Mouse (Mus musculus): ENCODE results near the gene Cacna1d. TPM values are rescaled to one million over a fixed set of nuclear protein-coding genes. Genes with fewer than 3 reads are reported as not detected.
A peak's percentile ranks its signal among the peaks of the same experiment; 100 is the strongest.

Cacna1d gene
- polyA plus RNA-seq, 1 experiment from 2014 or later, result 0.36 TPM

DNA sequence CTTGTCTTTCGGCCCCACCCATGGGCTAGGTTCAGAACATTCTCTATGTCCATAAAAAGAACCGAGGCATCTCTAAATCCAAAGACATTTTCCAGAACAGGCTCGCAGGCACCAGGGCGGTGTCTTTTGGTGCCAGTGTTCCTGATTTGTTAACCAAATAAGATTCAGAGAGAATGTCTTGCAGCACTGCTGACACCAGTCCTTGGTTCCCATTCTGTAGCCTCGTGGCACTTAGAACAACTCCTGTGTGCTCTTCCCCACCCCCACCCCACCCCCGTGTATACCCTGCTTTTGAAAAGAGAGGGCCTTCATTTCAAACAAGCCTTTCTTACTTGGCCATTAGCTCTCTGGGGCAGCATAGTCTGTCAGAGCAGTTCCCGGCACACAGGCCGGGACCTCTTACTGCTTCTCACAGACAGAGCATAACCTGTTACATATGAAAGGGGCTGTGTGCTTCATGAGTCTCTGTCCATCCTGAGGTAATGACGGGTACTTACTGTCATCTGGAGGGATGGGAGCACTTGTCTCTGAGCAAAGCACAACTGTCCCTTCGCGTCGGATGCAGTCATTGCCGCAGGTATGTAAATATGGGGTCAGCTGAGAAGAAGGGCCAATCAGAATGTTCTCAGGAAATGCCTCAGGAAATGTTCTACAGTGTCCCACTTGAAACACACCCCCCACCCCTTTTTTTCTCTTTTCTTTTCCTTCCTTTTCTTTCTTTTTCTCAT lies 492.3 kb downstream of the Cacna1d start:
- Histone ChIP-seq H3K4me2 (ENCODE audit: low read depth, low read length) (no peak overlapping the region), H3K4me1 (ENCODE audit: insufficient read depth) (peaks cover 24% of the 10 kb centered on the region), H3K27me3 (ENCODE audit: insufficient read depth, low read length) (no peaks in the 10 kb centered on the region), H3K36me3 (replicated peaks; ENCODE audit: insufficient read depth, low read length) (peaks cover 19% of the 10 kb centered on the region), H3K4me3 (ENCODE audit: low read depth, low read length) (no peak overlapping the region), H3K9ac (replicated peaks) (0 out of 2 replicates have a peak overlapping the region, but pooled peaks have one; percentile 16), H3K27ac (ENCODE audit: low read depth) (peak overlapping the region; percentile 85), H3K9me3 (ENCODE audit: low read length) (no peaks in the 10 kb centered on the region)
- DNase-seq (no peak), ATAC-seq (peak; percentile 46)
- no peak for TF ChIP-seq EP300 (IDR thresholded peaks at IDR 0.05; ENCODE audit: low read depth)
- TF ChIP-seq CTCF (IDR thresholded peaks at IDR 0.05; ENCODE audit: low read depth), result no peak
- 67% methylated on average over 13 of the region's 13 CpGs for WGBS (ENCODE audit: insufficient replicate concordance)

DNA sequence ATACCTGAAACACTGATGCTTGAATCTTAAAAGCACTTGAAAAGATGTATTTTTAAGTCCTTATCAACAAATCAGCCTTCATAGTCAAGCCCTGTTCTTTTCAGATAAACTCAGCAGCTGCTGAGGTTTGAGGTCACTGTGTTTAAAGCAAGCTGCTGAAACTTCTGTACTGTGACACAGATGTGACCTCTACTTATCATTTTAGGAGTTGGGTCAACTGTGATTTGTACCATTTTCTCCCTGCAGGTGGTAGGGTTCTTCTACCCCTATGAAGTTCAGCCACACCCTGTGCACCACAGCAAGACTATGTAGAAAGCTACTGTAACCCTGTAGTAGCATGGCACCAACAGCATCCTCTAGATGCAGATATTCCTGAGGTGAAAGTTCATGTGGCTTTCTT lies 493.9 kb downstream of the Cacna1d start:
- H3K36me3 ChIP-seq (replicated peaks; ENCODE audit: insufficient read depth, low read length), result peaks cover 31% of the 10 kb centered on the region
- H3K4me2 ChIP-seq (ENCODE audit: low read depth, low read length), result no peak overlapping the region
- DNase-seq, result no peak
- no peak overlapping the region for H3K9ac ChIP-seq (replicated peaks)
- no peaks in the 10 kb centered on the region for H3K9me3 ChIP-seq (ENCODE audit: low read length)
- H3K27me3 ChIP-seq (ENCODE audit: insufficient read depth, low read length), result no peaks in the 10 kb centered on the region
- H3K4me3 ChIP-seq (ENCODE audit: low read depth, low read length), result no peak overlapping the region
- TF ChIP-seq EP300 (IDR thresholded peaks at IDR 0.05; ENCODE audit: low read depth) (no peak), CTCF (IDR thresholded peaks at IDR 0.05; ENCODE audit: low read depth) (no peak)
- H3K27ac ChIP-seq (ENCODE audit: low read depth), result peak overlapping the region; percentile 85
- peaks cover 24% of the 10 kb centered on the region for H3K4me1 ChIP-seq (ENCODE audit: insufficient read depth)
- no peak for ATAC-seq

GRCm38 (mm10) chr14:29996000-29996751 lies 495.1 kb downstream of the Cacna1d start:
- peak; percentile 52; the same call in 1 of the 2 replicates for TF ChIP-seq EP300 (IDR thresholded peaks at IDR 0.05; ENCODE audit: low read depth)
- no peak for TF ChIP-seq CTCF (IDR thresholded peaks at IDR 0.05; ENCODE audit: low read depth)
- Histone ChIP-seq H3K36me3 (replicated peaks; ENCODE audit: insufficient read depth, low read length) (peaks cover 37% of the 10 kb centered on the region), H3K4me1 (ENCODE audit: insufficient read depth) (peaks cover 21% of the 10 kb centered on the region), H3K27ac (ENCODE audit: low read depth) (peak overlapping the region; percentile 85), H3K4me2 (ENCODE audit: low read depth, low read length) (no peak overlapping the region), H3K9me3 (ENCODE audit: low read length) (no peaks in the 10 kb centered on the region), H3K4me3 (ENCODE audit: low read depth, low read length) (no peak overlapping the region), H3K27me3 (ENCODE audit: insufficient read depth, low read length) (no peaks in the 10 kb centered on the region), H3K9ac (replicated peaks) (no peak overlapping the region)
- peak; percentile 93 for ATAC-seq
- DNase-seq, result peak; percentile 40
- 70% methylated on average over 11 of the region's 11 CpGs for WGBS (ENCODE audit: insufficient replicate concordance)

DNA sequence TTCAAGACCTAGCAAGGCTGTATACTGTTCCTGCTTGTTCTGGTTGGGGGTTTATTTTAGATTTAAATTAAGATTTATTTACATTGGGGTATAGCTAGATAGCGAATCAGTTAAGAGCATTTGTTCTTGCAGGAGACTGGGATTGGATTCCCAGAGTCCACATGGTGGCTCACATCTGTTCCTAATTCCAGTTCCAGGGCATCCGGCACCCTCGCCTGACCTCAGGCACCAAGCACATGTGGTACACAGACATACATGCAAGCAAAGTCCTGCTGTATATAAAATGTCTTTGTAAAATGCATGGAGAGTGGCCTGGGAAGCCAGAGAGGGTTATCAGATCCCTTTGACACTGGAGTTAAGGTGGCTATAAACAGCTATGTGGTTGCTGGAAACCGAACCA lies 496.3 kb downstream of the Cacna1d start:
- H3K27ac ChIP-seq (ENCODE audit: low read depth), result peak overlapping the region; percentile 79

More for the DNA sequence above, 496.3 kb downstream of the Cacna1d start:
- H3K4me1 ChIP-seq (ENCODE audit: insufficient read depth), result peaks cover 21% of the 10 kb centered on the region
- peaks cover 48% of the 10 kb centered on the region for H3K36me3 ChIP-seq (replicated peaks; ENCODE audit: insufficient read depth, low read length)
- no peaks in the 10 kb centered on the region for H3K27me3 ChIP-seq (ENCODE audit: insufficient read depth, low read length)
- no peak for ATAC-seq
- TF ChIP-seq CTCF (IDR thresholded peaks at IDR 0.05; ENCODE audit: low read depth), result no peak
- no peak for TF ChIP-seq EP300 (IDR thresholded peaks at IDR 0.05; ENCODE audit: low read depth)
- no peaks in the 10 kb centered on the region for H3K9me3 ChIP-seq (ENCODE audit: low read length)
- no peak overlapping the region for H3K4me2 ChIP-seq (ENCODE audit: low read depth, low read length)
- no peak overlapping the region for H3K9ac ChIP-seq (replicated peaks)
- WGBS (ENCODE audit: insufficient replicate concordance), result 87% methylated on average over 4 of the region's 4 CpGs
- no peak for DNase-seq
- H3K4me3 ChIP-seq (ENCODE audit: low read depth, low read length), result no peak overlapping the region

Other genes starting within 250 kb of the Cacna1d start
- gene Dcp1a, start 11.9 kb downstream of the Cacna1d start, polyA plus RNA-seq (2015; fragmentation: Nextera tagmentation; extraction: Ambion mirVana), result 2.9 and 3.3 TPM in 2 replicates
- gene Tkt, start 56.9 kb upstream of the Cacna1d start, polyA plus RNA-seq (2015; fragmentation: Nextera tagmentation; extraction: Ambion mirVana), result 96.6 and 110 TPM in 2 replicates
- 16.7 and 17.8 TPM in 2 replicates for gene Prkcd, start 134.8 kb upstream of the Cacna1d start, polyA plus RNA-seq (2015; fragmentation: Nextera tagmentation; extraction: Ambion mirVana)
- 6.6 and 7.0 TPM in 2 replicates for gene Rft1, start 162.9 kb upstream of the Cacna1d start, polyA plus RNA-seq (2015; fragmentation: Nextera tagmentation; extraction: Ambion mirVana)
- 15.0 and 15.8 TPM in 2 replicates for gene Sfmbt1, start 223.4 kb upstream of the Cacna1d start, polyA plus RNA-seq (2015; fragmentation: Nextera tagmentation; extraction: Ambion mirVana)

All from liver, postnatal 0 days (tissue).